Mouse (Mus musculus) lung, postnatal 0 days (tissue): ENCODE measurements around the gene B3gat1. TPM values are rescaled to one million over a fixed set of nuclear protein-coding genes. Genes with fewer than 3 reads are reported as not detected.
A peak's percentile ranks its signal among the peaks of the same experiment; 100 is the strongest.

Experiments
- ATAC-seq: fragments of 200-750 bp; cut with Nextera tagmentation; 2 replicates; pipeline ENCODE4 v1.8.0; 2017; ENCODE audit warnings: moderate library complexity
- DNase-seq: peaks from one replicate; pipeline ENCODE4 v3.0.0-alpha.2; 2016; ENCODE audit warnings: low spot score
- H3K27ac ChIP-seq: fragments of 300-500 bp; sonication (generic); 2 replicates; pipeline ENCODE4 v1.5.1; 2014; ENCODE audit warnings: antibody characterized with exemption, mild to moderate bottlenecking, low read length, mixed read lengths
- H3K27me3 ChIP-seq: fragments of 300-500 bp; sonication (generic); replicated peaks from 2 replicates; pipeline ENCODE4 v1.6.1; 2014; ENCODE audit warnings: low read length, mixed read lengths; ENCODE audit not compliant: insufficient read depth
- H3K36me3 ChIP-seq: fragments of 300-500 bp; sonication (generic); 2 replicates; pipeline ENCODE4 v1.6.1; 2014; ENCODE audit warnings: low read length, mixed read lengths; ENCODE audit not compliant: insufficient read depth
- H3K4me1 ChIP-seq: fragments of 300-500 bp; sonication (generic); 2 replicates; pipeline ENCODE4 v1.6.1; 2014; ENCODE audit warnings: antibody characterized with exemption, low read depth, low read length, mixed read lengths; ENCODE audit not compliant: insufficient read depth
- H3K4me2 ChIP-seq: fragments of 300-500 bp; sonication (generic); replicated peaks from 2 replicates; pipeline ENCODE4 v1.6.1; 2014; ENCODE audit warnings: low read depth, mild to moderate bottlenecking, low read length, moderate library complexity, mixed read lengths
- H3K4me3 ChIP-seq: fragments of 300-500 bp; sonication (generic); 2 replicates; pipeline ENCODE4 v1.5.1; 2014; ENCODE audit warnings: low read depth, low read length
- H3K9ac ChIP-seq: fragments of 300-500 bp; sonication (generic); replicated peaks from 2 replicates; pipeline ENCODE4 v1.6.1; 2014; ENCODE audit warnings: low read depth, mild to moderate bottlenecking
- H3K9me3 ChIP-seq: fragments of 300-500 bp; sonication (generic); 2 replicates; pipeline ENCODE4 v1.6.1; 2016; ENCODE audit warnings: low read length, mixed read lengths
- CTCF ChIP-seq: IDR thresholded peaks from 2 replicates; pipeline ENCODE4 v1.5.1; 2016; ENCODE audit warnings: antibody characterized with exemption, mild to moderate bottlenecking
- EP300 ChIP-seq: IDR thresholded peaks from 2 replicates; pipeline ENCODE4 v1.6.1; 2016; ENCODE audit warnings: antibody characterized with exemption, mild to moderate bottlenecking, control low read depth
- WGBS: fragments of 180-500 bp; shearing (Covaris S2); extraction: QIAGEN DNeasy Blood & Tissue Kit; methylation state at CpG from one replicate; pipeline ENCODE4 v1.1.7; 2014; 5-methylcytosine and 5-hydroxymethylcytosine counted together
- polyA plus RNA-seq: library from polyadenylated mRNA; unstranded; fragments of >200 nt; fragmentation: Nextera tagmentation; extraction: Ambion mirVana; gene quantifications from 2 replicates; pipeline ENCODE4 v1.2.1, GENCODE M21; 2015

The B3gat1 gene
- polyA plus RNA-seq, 1 experiment from 2014 or later, result not detected

DNA sequence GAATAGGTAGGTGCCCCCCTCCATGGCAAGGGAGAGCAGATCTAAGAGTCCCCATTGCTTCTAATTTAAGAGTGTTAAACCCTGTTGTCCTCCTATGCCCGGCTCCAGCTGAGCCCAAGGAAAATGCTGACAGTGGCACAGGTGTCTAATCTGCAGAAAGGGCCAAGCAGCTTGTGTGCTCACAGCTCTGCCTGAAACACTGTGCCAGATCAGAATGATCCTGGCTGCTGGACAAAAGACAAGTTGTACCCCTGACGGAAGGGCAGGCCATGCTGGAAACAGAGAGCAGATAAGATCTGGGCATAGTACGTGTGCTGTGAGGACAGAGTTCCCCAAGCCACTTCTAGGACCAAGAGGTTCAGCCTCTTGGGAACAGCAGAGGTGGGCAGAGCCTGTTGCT is 59.3 kb downstream of the B3gat1 start:
- H3K4me3 ChIP-seq, result no peak overlapping the region
- ATAC-seq (no peak), DNase-seq (no peak)
- no peak overlapping the region for H3K4me2 ChIP-seq
- H3K4me1 ChIP-seq, result no peaks in the 10 kb centered on the region
- 62% methylated on average over 3 of the region's 3 CpGs for WGBS
- H3K27ac ChIP-seq, result no peak overlapping the region
- H3K36me3 ChIP-seq, result no peaks in the 10 kb centered on the region
- no peaks in the 10 kb centered on the region for H3K9me3 ChIP-seq
- no peaks in the 10 kb centered on the region for H3K27me3 ChIP-seq
- H3K9ac ChIP-seq, result no peak overlapping the region
- no peak for TF ChIP-seq EP300
- TF ChIP-seq CTCF, result no peak

DNA sequence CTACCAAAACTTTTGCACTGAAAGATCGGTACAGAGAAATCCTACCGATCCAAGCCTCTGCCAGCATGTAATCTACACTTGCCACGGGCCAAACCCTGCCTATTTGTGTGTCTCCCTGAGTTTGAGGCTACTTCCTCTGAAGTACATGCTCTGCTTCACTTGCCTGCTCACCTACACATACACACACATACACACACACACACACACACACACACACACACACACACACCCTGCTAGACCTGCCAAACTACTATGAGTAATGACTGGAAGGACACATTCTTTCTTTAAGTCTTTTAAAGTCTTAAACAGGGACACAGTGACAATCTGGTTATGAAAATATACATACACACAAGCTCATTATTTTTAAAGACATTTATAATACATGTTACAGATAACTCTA is 64.7 kb downstream of the B3gat1 start:
- ATAC-seq, result no peak

DNA sequence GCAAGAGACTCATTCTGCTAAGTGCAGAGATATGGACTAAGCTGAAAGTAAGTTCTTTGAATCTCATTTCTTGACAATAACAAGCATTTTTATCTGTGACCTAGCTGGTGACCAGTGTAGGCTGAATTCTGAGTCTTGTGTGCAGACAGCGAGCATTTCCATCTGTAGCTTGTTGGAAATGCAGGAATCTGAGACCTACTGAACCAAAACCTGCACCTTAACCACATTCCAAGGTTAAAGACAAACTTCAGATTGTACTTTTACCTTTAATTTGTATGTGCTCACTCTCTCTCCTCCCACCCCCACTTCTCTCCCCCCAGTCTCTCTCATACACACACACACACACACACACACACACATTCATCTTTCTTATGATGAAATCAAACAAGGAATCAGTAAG is 65.2 kb downstream of the B3gat1 start:
- TF ChIP-seq CTCF (no peak), EP300 (no peak)
- no peaks in the 10 kb centered on the region for H3K9me3 ChIP-seq
- ATAC-seq (no peak), DNase-seq (no peak)
- no peaks in the 10 kb centered on the region for H3K4me1 ChIP-seq
- no peak overlapping the region for H3K4me3 ChIP-seq
- H3K27me3 ChIP-seq, result no peaks in the 10 kb centered on the region
- H3K36me3 ChIP-seq, result no peaks in the 10 kb centered on the region
- no peak overlapping the region for H3K4me2 ChIP-seq
- H3K9ac ChIP-seq, result no peak overlapping the region
- no peak overlapping the region for H3K27ac ChIP-seq
- WGBS, result 74% methylated on average over 1 of the region's 1 CpGs

More for the DNA sequence above, 64.7 kb downstream of the B3gat1 start:
- H3K27ac ChIP-seq, result no peak overlapping the region
- no peak overlapping the region for H3K9ac ChIP-seq
- H3K4me3 ChIP-seq, result no peak overlapping the region
- H3K27me3 ChIP-seq, result no peaks in the 10 kb centered on the region
- H3K36me3 ChIP-seq, result no peaks in the 10 kb centered on the region
- no peak for DNase-seq
- TF ChIP-seq CTCF, result no peak
- TF ChIP-seq EP300, result no peak
- H3K4me2 ChIP-seq, result no peak overlapping the region
- WGBS, result 82% methylated on average over 3 of the region's 3 CpGs
- H3K4me1 ChIP-seq, result no peaks in the 10 kb centered on the region
- H3K9me3 ChIP-seq, result no peaks in the 10 kb centered on the region

DNA sequence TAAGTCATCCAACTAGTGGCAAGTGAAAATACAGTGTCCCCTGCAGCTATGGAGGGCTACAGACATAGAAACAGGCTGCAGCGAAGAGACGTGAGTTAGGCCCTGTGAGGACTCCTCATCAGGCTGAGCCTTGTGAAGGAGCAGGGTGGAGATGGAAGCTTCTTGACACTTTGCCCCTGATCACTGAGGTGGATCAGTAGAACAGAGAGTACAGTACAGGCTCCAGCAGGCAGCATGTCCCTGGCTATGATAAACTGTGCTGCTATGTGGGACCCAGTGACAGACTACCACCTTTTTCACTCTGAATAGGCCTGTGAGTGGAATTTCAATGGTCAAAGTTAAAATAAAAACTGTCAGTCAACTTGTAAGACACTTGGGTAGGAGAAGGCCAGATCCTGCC is 66.8 kb downstream of the B3gat1 start:
- Histone ChIP-seq H3K4me2 (no peak overlapping the region), H3K4me3 (no peak overlapping the region), H3K27me3 (no peaks in the 10 kb centered on the region), H3K9ac (no peak overlapping the region), H3K9me3 (no peaks in the 10 kb centered on the region), H3K27ac (no peak overlapping the region), H3K36me3 (no peaks in the 10 kb centered on the region), H3K4me1 (no peaks in the 10 kb centered on the region)
- whole genome bisulfite sequencing, result 96% methylated on average over 2 of the region's 2 CpGs
- ATAC-seq (no peak), DNase-seq (no peak)
- TF ChIP-seq CTCF (no peak), EP300 (no peak)

DNA sequence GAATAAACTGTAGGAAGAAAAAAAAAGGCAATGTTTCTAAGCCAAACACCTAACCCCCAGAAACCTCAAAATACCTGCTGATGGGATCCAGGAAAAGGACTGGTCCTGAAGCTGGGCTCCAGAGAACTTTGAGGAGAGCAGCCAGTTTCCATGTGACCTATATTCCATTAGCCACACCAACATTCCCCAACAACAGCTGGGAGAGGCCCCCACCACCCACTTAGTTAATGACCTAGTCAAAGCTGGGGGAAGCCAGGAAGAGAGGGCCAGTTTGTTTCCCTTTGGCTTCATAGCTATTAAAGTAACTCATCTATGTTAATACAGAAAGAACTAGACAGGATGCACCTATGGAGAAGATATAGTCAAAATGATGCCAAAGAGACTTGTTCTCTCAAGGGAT is 70.8 kb downstream of the B3gat1 start:
- Histone ChIP-seq H3K4me2 (no peak overlapping the region), H3K9ac (no peak overlapping the region), H3K27me3 (no peaks in the 10 kb centered on the region)

DNA sequence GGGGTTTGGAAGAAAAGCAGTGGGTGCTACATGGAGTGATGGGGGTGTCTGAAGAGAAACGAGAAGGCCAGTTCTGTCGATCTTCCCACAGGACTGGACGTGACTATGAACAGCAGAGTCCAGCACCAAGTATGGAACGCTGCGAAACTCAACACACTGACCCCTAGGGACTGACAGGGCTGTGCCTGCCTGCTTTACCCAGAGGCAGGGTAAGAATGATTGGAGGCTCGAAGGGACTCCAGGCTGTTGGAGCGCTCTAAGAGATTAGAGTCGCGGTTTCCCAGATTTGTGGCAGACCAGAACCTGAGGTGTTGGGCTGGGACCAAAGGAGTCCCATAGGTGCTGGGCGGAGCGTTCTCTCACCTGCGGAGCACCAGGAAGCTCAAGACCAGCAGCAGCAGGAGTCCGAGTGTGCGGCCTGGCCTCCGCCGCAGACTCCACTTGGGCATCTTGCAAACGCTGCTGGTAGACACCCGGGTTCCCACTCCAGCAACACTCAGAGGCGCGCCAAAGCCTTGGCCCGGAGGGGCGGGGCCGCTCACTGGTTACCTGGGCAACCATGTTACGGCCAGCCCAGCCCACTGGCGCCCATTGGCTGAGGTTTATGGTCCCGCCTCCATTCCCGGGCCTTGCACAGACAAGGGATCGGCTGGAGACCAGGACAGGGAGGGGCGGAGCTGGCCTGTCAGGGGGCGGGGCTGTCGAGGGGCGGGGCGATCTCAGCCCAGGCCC is 72.6 kb downstream of the B3gat1 start, which contains the start of gene Glb1l2:
TSS of gene Glb1l2 (minus strand) at position 534 of the 732 bp plus-strand sequence.
- TF ChIP-seq EP300 (no peak), CTCF (peak; percentile 56)
- ATAC-seq (peak; percentile 100), DNase-seq (peak; percentile 97)
- H3K4me3 ChIP-seq, result peak within 1 kb of the TSS; percentile 36
- H3K9ac ChIP-seq, result no peak within 1 kb of the TSS
- no peaks in the 10 kb centered on the region for H3K4me1 ChIP-seq
- H3K4me2 ChIP-seq, result peak within 1 kb of the TSS; percentile 68
- no peaks in the 10 kb centered on the region for H3K9me3 ChIP-seq
- WGBS, result 2% methylated on average over 30 of the region's 33 CpGs
- no peaks in the 10 kb centered on the region for H3K27me3 ChIP-seq
- H3K36me3 ChIP-seq, result no peaks in the 10 kb centered on the region
- H3K27ac ChIP-seq, result no peak within 1 kb of the TSS

More for the DNA sequence above, 70.8 kb downstream of the B3gat1 start:
- no peak for ATAC-seq
- Histone ChIP-seq H3K9me3 (no peaks in the 10 kb centered on the region), H3K36me3 (no peaks in the 10 kb centered on the region), H3K27ac (no peak overlapping the region), H3K4me1 (no peaks in the 10 kb centered on the region), H3K4me3 (no peak overlapping the region)
- no peak for TF ChIP-seq CTCF
- TF ChIP-seq EP300, result no peak
- DNase-seq, result no peak
